Mouse (Mus musculus): ENCODE measurements around the gene Mkrn2. TPM values are rescaled to one million over a fixed set of nuclear protein-coding genes. Genes with fewer than 3 reads are reported as not detected.

Mkrn2 gene
- 42.4 and 43.9 TPM in 2 replicates for polyA plus RNA-seq (2014; fragmentation: Nextera tagmentation; extraction: Ambion mirVana)

GRCm38 (mm10) chr6:115601715-115602523 is at the start of gene Mkrn2:
Mkrn2 (plus strand) TSS chr6:115601902.
- peak; percentile 93 for ATAC-seq (ENCODE audit: low read depth)
- Histone ChIP-seq H3K4me1 (ENCODE audit: control insufficient read depth, insufficient read depth, low read length) (peaks cover 8% of the 10 kb centered on the region), H3K36me3 (ENCODE audit: control insufficient read depth, insufficient read depth, low read length) (no peaks in the 10 kb centered on the region), H3K27ac (ENCODE audit: low read depth, low read length) (peak within 1 kb of the TSS; percentile 81), H3K4me3 (ENCODE audit: low read depth, low read length) (peak within 1 kb of the TSS; percentile 85), H3K4me2 (ENCODE audit: low read depth, low read length) (peak within 1 kb of the TSS; percentile 73), H3K9me3 (ENCODE audit: control insufficient read depth, low read length) (no peaks in the 10 kb centered on the region), H3K27me3 (ENCODE audit: control insufficient read depth, insufficient read depth, low read length) (no peaks in the 10 kb centered on the region), H3K9ac (replicated peaks; ENCODE audit: low read depth, low read length) (peak within 1 kb of the TSS; percentile 87)
- under 1% methylated on average over 61 of the region's 61 CpGs for WGBS

DNA sequence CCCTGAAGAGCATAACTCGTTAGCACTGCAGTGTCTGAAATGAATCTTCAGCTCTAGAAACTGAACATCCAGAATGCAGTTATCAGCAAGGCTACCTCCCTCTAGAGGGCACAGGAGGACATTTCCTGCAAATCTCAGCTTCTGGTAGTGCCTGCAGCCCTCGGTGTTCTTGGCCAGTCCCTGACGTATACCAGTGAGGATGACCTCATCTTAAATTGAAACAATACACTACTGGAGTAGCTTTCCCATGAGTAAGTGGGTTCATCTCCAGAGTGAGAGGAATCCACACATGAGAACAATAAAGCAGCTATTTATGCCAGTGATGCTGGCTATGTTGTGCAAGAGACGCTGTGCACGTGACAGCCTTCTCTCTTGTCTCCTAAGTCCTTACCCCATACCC is 46.2 kb upstream of the Mkrn2 start:
- Histone ChIP-seq H3K27ac (ENCODE audit: low read depth, low read length) (no peak overlapping the region), H3K9ac (replicated peaks; ENCODE audit: low read depth, low read length) (no peak overlapping the region), H3K9me3 (ENCODE audit: control insufficient read depth, low read length) (no peaks in the 10 kb centered on the region), H3K4me1 (ENCODE audit: control insufficient read depth, insufficient read depth, low read length) (no peaks in the 10 kb centered on the region), H3K27me3 (ENCODE audit: control insufficient read depth, insufficient read depth, low read length) (no peaks in the 10 kb centered on the region), H3K4me2 (ENCODE audit: low read depth, low read length) (no peak overlapping the region), H3K36me3 (ENCODE audit: control insufficient read depth, insufficient read depth, low read length) (peaks cover 15% of the 10 kb centered on the region), H3K4me3 (ENCODE audit: low read depth, low read length) (no peak overlapping the region)
- ATAC-seq (ENCODE audit: low read depth), result no peak
- 84% methylated on average over 5 of the region's 5 CpGs for WGBS

DNA sequence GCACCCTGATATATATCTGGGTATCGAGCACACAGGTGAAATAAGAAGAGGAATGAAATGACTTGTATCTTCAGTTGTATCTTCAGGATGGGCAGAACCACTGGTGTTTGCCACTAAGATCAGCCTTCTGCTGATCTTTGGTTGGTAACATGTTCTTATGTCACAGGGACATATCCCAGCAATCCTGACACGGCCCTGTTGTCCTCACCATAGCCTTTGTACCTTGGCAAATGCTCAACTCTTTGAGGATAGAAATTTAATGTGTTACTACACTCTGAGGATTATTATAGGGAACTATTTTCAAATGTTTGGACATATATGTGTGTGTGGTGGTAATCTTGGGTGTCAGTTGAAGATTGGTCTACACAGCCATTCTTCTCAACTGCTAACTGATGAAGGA is 43.5 kb upstream of the Mkrn2 start:
- H3K36me3 ChIP-seq (ENCODE audit: control insufficient read depth, insufficient read depth, low read length), result peaks cover 19% of the 10 kb centered on the region
- H3K27ac ChIP-seq (ENCODE audit: low read depth, low read length), result no peak overlapping the region
- no peaks in the 10 kb centered on the region for H3K4me1 ChIP-seq (ENCODE audit: control insufficient read depth, insufficient read depth, low read length)
- no peak overlapping the region for H3K9ac ChIP-seq (replicated peaks; ENCODE audit: low read depth, low read length)
- H3K4me2 ChIP-seq (ENCODE audit: low read depth, low read length), result no peak overlapping the region
- WGBS, result 95% methylated on average over 2 of the region's 2 CpGs
- no peak overlapping the region for H3K4me3 ChIP-seq (ENCODE audit: low read depth, low read length)
- H3K9me3 ChIP-seq (ENCODE audit: control insufficient read depth, low read length), result no peaks in the 10 kb centered on the region
- no peak for ATAC-seq (ENCODE audit: low read depth)
- no peaks in the 10 kb centered on the region for H3K27me3 ChIP-seq (ENCODE audit: control insufficient read depth, insufficient read depth, low read length)

- Histone ChIP-seq H3K4me2 (ENCODE audit: low read depth, low read length) (no peak overlapping the region), H3K9me3 (ENCODE audit: control insufficient read depth, low read length) (no peaks in the 10 kb centered on the region), H3K4me1 (ENCODE audit: control insufficient read depth, insufficient read depth, low read length) (no peaks in the 10 kb centered on the region), H3K27ac (ENCODE audit: low read depth, low read length) (no peak overlapping the region), H3K27me3 (ENCODE audit: control insufficient read depth, insufficient read depth, low read length) (no peaks in the 10 kb centered on the region), H3K36me3 (ENCODE audit: control insufficient read depth, insufficient read depth, low read length) (peaks cover 25% of the 10 kb centered on the region), H3K9ac (replicated peaks; ENCODE audit: low read depth, low read length) (no peak overlapping the region), H3K4me3 (ENCODE audit: low read depth, low read length) (no peak overlapping the region)
- WGBS, result 77% methylated on average over 21 of the region's 21 CpGs
- no peak for ATAC-seq (ENCODE audit: low read depth)
Observed at GRCm38 (mm10) chr6:115559651-115560632, 41.8 kb upstream of the Mkrn2 start.

- Histone ChIP-seq H3K27ac (ENCODE audit: low read depth, low read length) (no peak overlapping the region), H3K4me3 (ENCODE audit: low read depth, low read length) (no peak overlapping the region), H3K27me3 (ENCODE audit: control insufficient read depth, insufficient read depth, low read length) (no peaks in the 10 kb centered on the region), H3K36me3 (ENCODE audit: control insufficient read depth, insufficient read depth, low read length) (peaks cover 37% of the 10 kb centered on the region), H3K4me2 (ENCODE audit: low read depth, low read length) (no peak overlapping the region), H3K9ac (replicated peaks; ENCODE audit: low read depth, low read length) (no peak overlapping the region), H3K4me1 (ENCODE audit: control insufficient read depth, insufficient read depth, low read length) (no peaks in the 10 kb centered on the region), H3K9me3 (ENCODE audit: control insufficient read depth, low read length) (no peaks in the 10 kb centered on the region)
- WGBS, result 91% methylated on average over 6 of the region's 6 CpGs
- no peak for ATAC-seq (ENCODE audit: low read depth)
Observed at GRCm38 (mm10) chr6:115565479-115566045, 36.1 kb upstream of the Mkrn2 start.

- H3K27ac ChIP-seq (ENCODE audit: low read depth, low read length), result no peak overlapping the region
- H3K9me3 ChIP-seq (ENCODE audit: control insufficient read depth, low read length), result no peaks in the 10 kb centered on the region
- H3K36me3 ChIP-seq (ENCODE audit: control insufficient read depth, insufficient read depth, low read length), result peaks cover 45% of the 10 kb centered on the region
- no peaks in the 10 kb centered on the region for H3K27me3 ChIP-seq (ENCODE audit: control insufficient read depth, insufficient read depth, low read length)
- H3K4me3 ChIP-seq (ENCODE audit: low read depth, low read length), result no peak overlapping the region
- WGBS, result 92% methylated on average over 7 of the region's 7 CpGs
- ATAC-seq (ENCODE audit: low read depth), result no peak
- no peak overlapping the region for H3K9ac ChIP-seq (replicated peaks; ENCODE audit: low read depth, low read length)
- no peaks in the 10 kb centered on the region for H3K4me1 ChIP-seq (ENCODE audit: control insufficient read depth, insufficient read depth, low read length)
- no peak overlapping the region for H3K4me2 ChIP-seq (ENCODE audit: low read depth, low read length)
Observed at GRCm38 (mm10) chr6:115574171-115574570, 27.5 kb upstream of the Mkrn2 start.

DNA sequence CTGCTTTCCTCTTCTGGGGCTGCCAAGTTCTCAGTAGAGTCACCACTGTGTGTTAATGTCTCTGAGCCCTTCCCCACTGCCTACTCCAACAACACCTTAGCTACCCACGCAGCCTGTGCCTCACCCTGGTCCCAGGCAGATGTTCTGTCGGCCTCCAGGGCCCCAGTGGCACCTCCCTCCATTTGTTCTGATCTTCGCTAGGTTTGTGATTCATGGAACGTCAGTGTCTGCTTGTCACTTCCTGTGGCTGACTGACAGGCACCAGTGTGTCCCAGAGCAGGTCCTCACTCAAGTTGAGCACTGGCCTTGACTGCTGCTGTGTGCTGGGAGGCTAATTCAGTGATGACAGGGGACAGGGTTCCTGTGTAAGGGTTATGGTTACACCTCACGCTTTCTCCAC is 24.3 kb upstream of the Mkrn2 start:
- no peak for ATAC-seq (ENCODE audit: low read depth)
- Histone ChIP-seq H3K36me3 (ENCODE audit: control insufficient read depth, insufficient read depth, low read length) (peaks cover 31% of the 10 kb centered on the region), H3K4me1 (ENCODE audit: control insufficient read depth, insufficient read depth, low read length) (no peaks in the 10 kb centered on the region), H3K9ac (replicated peaks; ENCODE audit: low read depth, low read length) (no peak overlapping the region), H3K9me3 (ENCODE audit: control insufficient read depth, low read length) (no peaks in the 10 kb centered on the region), H3K27ac (ENCODE audit: low read depth, low read length) (no peak overlapping the region), H3K4me2 (ENCODE audit: low read depth, low read length) (no peak overlapping the region), H3K4me3 (ENCODE audit: low read depth, low read length) (no peak overlapping the region), H3K27me3 (ENCODE audit: control insufficient read depth, insufficient read depth, low read length) (no peaks in the 10 kb centered on the region)
- 87% methylated on average over 5 of the region's 5 CpGs for WGBS

- WGBS, result 94% methylated on average over 9 of the region's 9 CpGs
- H3K4me2 ChIP-seq (ENCODE audit: low read depth, low read length), result no peak overlapping the region
- peaks cover 30% of the 10 kb centered on the region for H3K36me3 ChIP-seq (ENCODE audit: control insufficient read depth, insufficient read depth, low read length)
- no peaks in the 10 kb centered on the region for H3K27me3 ChIP-seq (ENCODE audit: control insufficient read depth, insufficient read depth, low read length)
- H3K4me3 ChIP-seq (ENCODE audit: low read depth, low read length), result no peak overlapping the region
- no peaks in the 10 kb centered on the region for H3K9me3 ChIP-seq (ENCODE audit: control insufficient read depth, low read length)
- H3K9ac ChIP-seq (replicated peaks; ENCODE audit: low read depth, low read length), result no peak overlapping the region
- ATAC-seq (ENCODE audit: low read depth), result no peak
- H3K27ac ChIP-seq (ENCODE audit: low read depth, low read length), result no peak overlapping the region
- H3K4me1 ChIP-seq (ENCODE audit: control insufficient read depth, insufficient read depth, low read length), result no peaks in the 10 kb centered on the region
Observed at GRCm38 (mm10) chr6:115577941-115578340, 23.8 kb upstream of the Mkrn2 start.

Measured in neural tube, embryonic 14.5 days (tissue).